Mouse (Mus musculus) neural tube, embryonic 11.5 days (tissue): ENCODE measurements at regions not wholly inside any gene's neighbourhood (a gene's known extent, or its start where the extent isn't known, plus 50 kb on each side); places are given as distances from the start of the nearest gene placed in this dataset.

Experiments
- ATAC-seq: fragments of 200-750 bp; cut with Nextera tagmentation; 2 replicates; pipeline ENCODE4 v1.8.0; 2017; ENCODE audit warnings: moderate number of reproducible peaks, mild to moderate bottlenecking, moderate TSS enrichment, moderate library complexity; ENCODE audit not compliant: insufficient read depth, low FRiP score, low TSS enrichment
- DNase-seq: peaks from one replicate; pipeline ENCODE4 v3.0.0-alpha.2; 2015; ENCODE audit warnings: low spot score
- H3K27ac ChIP-seq: fragments of 300-500 bp; sonication (generic); 2 replicates; pipeline ENCODE4 v1.5.1; 2014; ENCODE audit warnings: low read depth, mild to moderate bottlenecking, low read length
- H3K27me3 ChIP-seq: fragments of 300-500 bp; sonication (generic); 2 replicates; pipeline ENCODE4 v1.6.1; 2014; ENCODE audit warnings: mild to moderate bottlenecking, low read length, mixed read lengths; ENCODE audit not compliant: control insufficient read depth, insufficient read depth
- H3K36me3 ChIP-seq: fragments of 300-500 bp; sonication (generic); 2 replicates; pipeline ENCODE4 v1.6.1; 2014; ENCODE audit warnings: mild to moderate bottlenecking, low read length, moderate library complexity, mixed read lengths; ENCODE audit not compliant: control insufficient read depth, insufficient read depth
- H3K4me1 ChIP-seq: fragments of 300-500 bp; sonication (generic); 2 replicates; pipeline ENCODE4 v1.6.1; 2014; ENCODE audit warnings: low read length, mixed read lengths; ENCODE audit not compliant: control insufficient read depth, insufficient read depth
- H3K4me2 ChIP-seq: fragments of 300-500 bp; sonication (generic); 2 replicates; pipeline ENCODE4 v1.6.1; 2014; ENCODE audit warnings: low read depth, mild to moderate bottlenecking, moderate library complexity
- H3K4me3 ChIP-seq: fragments of 300-500 bp; sonication (generic); 2 replicates; pipeline ENCODE4 v1.5.1; 2014; ENCODE audit warnings: low read depth, low read length
- H3K9ac ChIP-seq: fragments of 300-500 bp; sonication (generic); 2 replicates; pipeline ENCODE4 v1.6.1; 2014; ENCODE audit warnings: mild to moderate bottlenecking, low read length
- H3K9me3 ChIP-seq: fragments of 300-500 bp; sonication (generic); 2 replicates; pipeline ENCODE4 v1.6.1; 2016; ENCODE audit warnings: low read length; ENCODE audit not compliant: control insufficient read depth
- WGBS: fragments of 180-500 bp; shearing (Covaris S2); extraction: QIAGEN DNeasy Blood & Tissue Kit; methylation state at CpG from one replicate; pipeline ENCODE4 v1.1.7; 2014; 5-methylcytosine and 5-hydroxymethylcytosine counted together

GRCm38 (mm10) chr15:36852229-36852821 is 155.2 kb downstream of the Zfp706 start:
- Histone ChIP-seq H3K4me2 (no peak overlapping the region), H3K9ac (no peak overlapping the region), H3K36me3 (no peaks in the 10 kb centered on the region), H3K27me3 (no peaks in the 10 kb centered on the region), H3K9me3 (no peaks in the 10 kb centered on the region), H3K4me3 (no peak overlapping the region), H3K27ac (no peak overlapping the region), H3K4me1 (no peaks in the 10 kb centered on the region)
- DNase-seq (no peak), ATAC-seq (no peak)
- WGBS, result 76% methylated on average over 6 of the region's 6 CpGs

GRCm38 (mm10) chr15:36848238-36848637 is 159.3 kb downstream of the Zfp706 start:
- Histone ChIP-seq H3K27ac (no peak overlapping the region), H3K4me1 (no peaks in the 10 kb centered on the region), H3K27me3 (no peaks in the 10 kb centered on the region), H3K9ac (no peak overlapping the region), H3K36me3 (no peaks in the 10 kb centered on the region), H3K9me3 (no peaks in the 10 kb centered on the region), H3K4me2 (no peak overlapping the region), H3K4me3 (no peak overlapping the region)
- ATAC-seq (no peak), DNase-seq (no peak)
- WGBS, result 60% methylated on average over 5 of the region's 5 CpGs

DNA sequence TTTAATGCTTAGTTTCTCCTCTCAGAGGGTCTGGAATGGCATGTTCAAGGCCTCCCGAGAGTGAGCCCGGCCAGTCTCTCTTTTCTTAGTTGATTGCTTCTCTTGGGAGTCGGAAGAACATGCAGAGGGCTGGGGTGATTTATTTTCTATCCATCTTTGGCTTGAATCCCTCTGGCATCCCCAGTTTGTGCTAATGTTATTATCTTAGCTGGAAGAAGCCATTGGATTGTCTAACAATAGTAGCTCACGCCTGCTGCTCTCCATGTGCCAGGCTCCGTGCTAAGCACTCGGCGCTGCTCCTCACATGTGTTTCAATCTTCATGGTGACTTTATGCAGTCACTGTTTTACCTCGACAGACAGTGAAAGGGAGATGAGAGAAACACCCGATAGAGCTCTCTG is 160.8 kb downstream of the Zfp706 start:
- no peak overlapping the region for H3K27ac ChIP-seq
- H3K36me3 ChIP-seq, result no peaks in the 10 kb centered on the region
- H3K27me3 ChIP-seq, result no peaks in the 10 kb centered on the region
- no peak overlapping the region for H3K9ac ChIP-seq
- no peak overlapping the region for H3K4me2 ChIP-seq
- WGBS, result 74% methylated on average over 9 of the region's 9 CpGs
- ATAC-seq (no peak), DNase-seq (no peak)
- H3K4me3 ChIP-seq, result no peak overlapping the region
- no peaks in the 10 kb centered on the region for H3K4me1 ChIP-seq
- H3K9me3 ChIP-seq, result no peaks in the 10 kb centered on the region
